ENCODE assay signal across 8 mouse cellular contexts in genomic region chr2:26316576-26317246, GRCm38 (mm10). TPM values are rescaled to one million over a fixed set of nuclear protein-coding genes. Genes with fewer than 3 reads are reported as not detected.
A peak's percentile ranks its signal among the peaks of the same experiment; 100 is the strongest.
DNase-seq lines count a peak whose midpoint lies in the region; ATAC-seq and TF ChIP-seq lines count a peak whose summit lies in the region.

No protein-coding gene starts in this region.

- WGBS in olfactory bulb, adult 2 months: 19% methylated on average over 9 of the region's 9 CpGs

- TF ChIP-seq POLR2A in olfactory bulb, adult 2 months (IDR thresholded peaks at IDR 0.05; ENCODE audit: insufficient read depth, low read depth, low read length): no peak

- H3K4me1 ChIP-seq in olfactory bulb, adult 2 months (ENCODE audit: control insufficient read depth, insufficient read depth, low read length): peaks cover 60% of the 10 kb centered on the region

- peak; percentile 23 for DNase-seq in CD4-positive, CD25-positive, alpha-beta regulatory T cell, adult 2 months (ENCODE audit: low read depth, low spot score)
- peak; percentile 43 for DNase-seq in retina, postnatal 1 day
- DNase-seq in retina, embryonic 14.5 days (ENCODE audit: low spot score): no peak
- peak; percentile 60 for DNase-seq in kidney, postnatal 10 days
- DNase-seq in natural killer cell, adult 2 months (ENCODE audit: low spot score in 2 of 2): no peak

- ATAC-seq in CD4-positive, CD25-positive, alpha-beta regulatory T cell, adult 4 months: no peak
- no peak for ATAC-seq in erythroid progenitor cell, adult 5-6 weeks (replicated peaks; ENCODE audit: low FRiP score, poor library complexity, severe bottlenecking)

- no peak for TF ChIP-seq CTCF in olfactory bulb, adult 2 months (IDR thresholded peaks at IDR 0.05; ENCODE audit: insufficient read depth, low read depth, low read length)

- peak overlapping the region; percentile 83 for H3K27ac ChIP-seq in olfactory bulb, adult 2 months (ENCODE audit: insufficient read depth, low read depth, low read length)

- peak overlapping the region; percentile 85 for H3K4me3 ChIP-seq in olfactory bulb, adult 2 months (ENCODE audit: insufficient read depth, low read depth, low read length)

RNA-seq across cellular contexts. Expression of gene Gpsm1, which starts 1.4 kb away (rescaled TPM):
- polyA plus RNA-seq in CD4-positive, CD25-positive, alpha-beta regulatory T cell, adult 4 months (2017; shearing (Covaris generic)): 1 to 10 TPM; 3.3 to 4.9 TPM
- polyA plus RNA-seq in olfactory bulb, adult 2 months (2012; ENCODE audit: insufficient read depth, insufficient read length, low replicate concordance, missing spikeins): 357 TPM in 1 of 2 replicates, not detected in the other
- total RNA-seq in erythroid progenitor cell, adult 5-6 weeks (2015; ENCODE audit: low replicate concordance): not detected in 2 replicates
- total RNA-seq in erythroid progenitor cell, adult 5-6 weeks (2017; ENCODE audit: low replicate concordance): 0.13 and 1.4 TPM in 2 replicates

RNA-seq across cellular contexts. Expression of gene Ccdc187, which starts 22.4 kb away (rescaled TPM):
- polyA plus RNA-seq in CD4-positive, CD25-positive, alpha-beta regulatory T cell, adult 4 months (2017; shearing (Covaris generic)): not detected
- not detected in 2 replicates for polyA plus RNA-seq in olfactory bulb, adult 2 months (2012; ENCODE audit: insufficient read depth, insufficient read length, low replicate concordance, missing spikeins)
- not detected in 2 replicates for total RNA-seq in erythroid progenitor cell, adult 5-6 weeks (2015; ENCODE audit: low replicate concordance)
- total RNA-seq in erythroid progenitor cell, adult 5-6 weeks (2017; ENCODE audit: low replicate concordance): not detected in 2 replicates

RNA-seq across cellular contexts. Expression of gene Dnlz, which starts 35.2 kb away (rescaled TPM):
- polyA plus RNA-seq in CD4-positive, CD25-positive, alpha-beta regulatory T cell, adult 4 months (2017; shearing (Covaris generic)): 1 to 10 TPM; 6.4 to 7.1 TPM
- not detected in 2 replicates for polyA plus RNA-seq in olfactory bulb, adult 2 months (2012; ENCODE audit: insufficient read depth, insufficient read length, low replicate concordance, missing spikeins)
- total RNA-seq in erythroid progenitor cell, adult 5-6 weeks (2015; ENCODE audit: low replicate concordance): 0.72 and 0.84 TPM in 2 replicates
- 1.8 and 2.7 TPM in 2 replicates for total RNA-seq in erythroid progenitor cell, adult 5-6 weeks (2017; ENCODE audit: low replicate concordance)

RNA-seq across cellular contexts. Expression of gene Card9, which starts 44.0 kb away (rescaled TPM):
- under 1 TPM; 0.65 to 0.85 TPM for polyA plus RNA-seq in CD4-positive, CD25-positive, alpha-beta regulatory T cell, adult 4 months (2017; shearing (Covaris generic))
- polyA plus RNA-seq in olfactory bulb, adult 2 months (2012; ENCODE audit: insufficient read depth, insufficient read length, low replicate concordance, missing spikeins): not detected in 2 replicates
- total RNA-seq in erythroid progenitor cell, adult 5-6 weeks (2015; ENCODE audit: low replicate concordance): 10.9 TPM in 1 of 2 replicates, not detected in the other
- total RNA-seq in erythroid progenitor cell, adult 5-6 weeks (2017; ENCODE audit: low replicate concordance): 11.3 and 16.9 TPM in 2 replicates

Comparison
In these comparisons a context has a peak if more than half of its experiments do, and no peak if none do; other contexts are left out.
1. DNase-seq: peak in CD4-positive, CD25-positive, alpha-beta regulatory T cell, adult 2 months (single experiment), retina, postnatal 1 day (single experiment) and kidney, postnatal 10 days (single experiment); none in retina, embryonic 14.5 days (single experiment) and natural killer cell, adult 2 months (0 of 2).
2. RNA of gene Gpsm1, which starts 1.4 kb away (polyA plus RNA-seq): 357 TPM in olfactory bulb, adult 2 months; 3.3 to 4.9 TPM in CD4-positive, CD25-positive, alpha-beta regulatory T cell, adult 4 months; every median in the first group is over 10 times any median in the second.